Mouse (Mus musculus) CH12F3 (cell line): ENCODE measurements around the gene Foxk1.

Experiments
- in situ Hi-C: fragments of 300-500 bp; cut with MboI; formaldehyde crosslinking; loops from 2 replicates; pipeline ENCODE4 v1.14.3; 2020; ENCODE audit warnings: low sequenced_read_pairs

Gene Foxk1

GRCm38 (mm10) chr5:142510061-142510414 is 108.7 kb downstream of the Foxk1 start:
- in situ Hi-C loops: no loop called here
